Mouse (Mus musculus): Measurements from ENCODE around the gene Mecom.

The Mecom gene

GRCm38 (mm10) chr3:30148378-30149079 is 399.3 kb downstream of the Mecom start:
- no peak for DNase-seq (ENCODE audit: low read depth)

DNA sequence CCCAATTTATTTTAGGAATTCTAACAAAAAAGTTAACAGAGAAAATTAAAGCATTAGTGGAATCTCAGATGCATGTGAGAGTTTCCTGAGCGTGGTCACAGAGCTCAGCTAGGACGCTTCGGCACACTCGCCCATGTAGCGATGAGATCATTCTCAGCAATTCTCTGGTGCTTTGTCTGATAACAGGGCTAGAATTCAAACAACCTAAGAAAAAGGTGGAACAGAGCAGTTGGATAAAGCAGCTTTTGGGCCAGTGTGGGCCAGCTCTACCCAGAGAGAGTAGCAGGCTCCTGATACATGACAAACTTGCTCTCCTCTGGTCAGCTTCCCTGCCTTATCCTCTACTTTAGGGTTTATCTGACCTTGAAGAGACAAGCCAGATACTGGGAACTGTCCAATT is 402.8 kb downstream of the Mecom start:
- DNase-seq (ENCODE audit: low read depth): no peak

- DNase-seq (ENCODE audit: low read depth): no peak
Measured at GRCm38 (mm10) chr3:30143961-30144411, 403.8 kb downstream of the Mecom start.

- no peak for DNase-seq (ENCODE audit: low read depth)
Measured at GRCm38 (mm10) chr3:30143440-30143839, 404.4 kb downstream of the Mecom start.

- DNase-seq (ENCODE audit: low read depth): no peak
Measured at GRCm38 (mm10) chr3:30140349-30140748, 407.5 kb downstream of the Mecom start.

DNA sequence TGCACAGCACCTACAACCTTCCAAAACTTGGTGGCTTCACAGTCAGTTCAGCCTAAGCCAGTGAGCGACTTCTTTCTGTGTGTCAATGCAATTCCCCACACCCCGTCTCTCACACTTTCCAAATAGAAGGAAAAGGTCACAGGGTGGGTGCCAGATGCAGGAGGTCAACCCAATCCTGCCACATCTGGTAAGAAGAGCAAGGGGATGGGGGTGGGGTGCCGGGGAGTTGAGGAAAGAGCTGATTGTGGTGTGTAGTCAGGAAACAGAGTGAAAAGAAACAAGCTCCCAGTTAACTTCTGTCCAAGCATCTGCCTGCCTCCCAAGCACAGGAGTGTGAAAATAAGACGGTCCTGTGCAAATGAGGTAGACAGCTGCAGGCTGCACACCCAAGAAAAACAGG is 408.1 kb downstream of the Mecom start:
- DNase-seq (ENCODE audit: low read depth): no peak

- no peak for DNase-seq (ENCODE audit: low read depth)
Measured at GRCm38 (mm10) chr3:30138588-30138987, 409.2 kb downstream of the Mecom start.

GRCm38 (mm10) chr3:30135857-30136256 is 412.0 kb downstream of the Mecom start:
- DNase-seq (ENCODE audit: low read depth): no peak

DNA sequence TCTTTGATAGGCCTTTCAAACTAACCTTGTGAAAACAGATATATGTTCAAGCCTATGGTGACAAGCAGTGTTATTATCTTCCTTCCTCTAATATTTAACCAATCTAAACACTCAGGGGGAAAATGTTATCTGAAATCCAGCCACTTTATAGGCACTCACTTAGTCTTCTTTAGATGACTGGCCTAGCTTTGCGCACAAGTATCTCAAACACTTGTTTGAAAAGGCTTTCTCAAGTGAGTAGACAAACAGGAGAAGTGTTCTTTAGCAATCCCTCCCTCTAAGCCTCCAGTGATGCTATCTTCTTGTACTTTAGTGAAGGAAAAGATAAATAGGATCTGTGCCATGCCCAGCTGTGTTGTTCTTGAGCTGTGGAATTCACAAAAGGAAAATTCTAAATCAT is 412.7 kb downstream of the Mecom start:
- DNase-seq (ENCODE audit: low read depth): no peak

GRCm38 (mm10) chr3:30132981-30133380 is 414.8 kb downstream of the Mecom start:
- DNase-seq (ENCODE audit: low read depth): no peak

DNA sequence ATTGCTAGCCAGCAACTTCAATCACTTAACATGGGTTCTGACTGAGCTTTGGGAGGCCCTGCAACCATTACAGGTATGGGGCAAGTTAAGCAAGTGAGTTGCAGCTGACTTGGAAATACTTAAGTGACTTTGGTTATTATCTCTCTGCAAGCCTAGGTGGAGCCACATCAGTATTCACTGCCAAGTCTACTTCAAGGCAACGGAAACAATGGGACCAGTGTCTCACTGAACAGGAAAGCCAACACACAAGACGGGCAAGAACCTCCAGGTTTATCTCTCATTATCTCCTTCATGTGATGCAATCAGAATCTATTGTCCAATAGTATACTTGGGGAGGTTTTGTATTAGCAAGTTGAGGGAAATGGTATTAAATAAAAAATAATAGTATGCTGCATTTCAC is 415.4 kb downstream of the Mecom start:
- no peak for DNase-seq (ENCODE audit: low read depth)

DNA sequence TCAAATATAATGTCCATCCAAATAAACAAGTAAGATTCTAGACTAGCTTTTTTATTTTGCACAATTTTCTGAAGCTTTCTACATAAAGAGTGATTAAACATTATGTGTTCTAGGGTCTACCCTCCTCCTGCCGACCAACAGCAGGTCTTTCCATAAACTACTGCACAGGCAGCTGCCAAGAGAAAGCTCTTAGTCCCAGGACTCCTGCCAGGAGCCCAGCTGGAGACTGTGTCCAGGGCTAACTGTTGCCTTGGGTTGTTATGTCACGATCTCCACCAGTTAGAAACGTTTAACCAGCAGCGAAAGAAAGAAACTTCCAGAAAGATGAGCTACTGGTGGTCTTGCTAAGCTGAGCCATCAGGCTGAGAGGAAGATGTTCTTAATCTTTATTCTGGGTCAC is 417.3 kb downstream of the Mecom start:
- no peak for DNase-seq (ENCODE audit: low read depth)

DNA sequence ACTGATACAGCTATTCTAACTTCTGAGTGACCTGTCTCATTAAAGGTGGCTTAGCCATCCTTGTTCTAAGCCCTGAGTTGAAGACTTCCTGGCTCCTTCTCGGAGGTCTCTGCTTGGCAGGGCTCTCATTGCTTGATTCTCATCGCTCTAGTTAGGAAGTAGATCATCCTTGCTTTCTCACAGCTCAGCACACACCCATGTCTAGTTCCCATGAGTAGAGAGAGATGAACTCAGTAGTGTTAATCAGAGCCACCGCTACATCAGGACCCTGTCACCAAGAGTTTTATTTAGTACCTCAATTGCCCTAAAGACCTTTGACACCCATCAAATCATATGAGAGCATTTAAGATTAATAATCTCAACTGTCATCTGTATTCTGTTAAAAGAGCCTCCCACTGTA is 425.2 kb downstream of the Mecom start:
- DNase-seq (ENCODE audit: low read depth): no peak

- DNase-seq (ENCODE audit: low read depth): no peak
Measured at GRCm38 (mm10) chr3:30120790-30121512, 426.9 kb downstream of the Mecom start.

- no peak for DNase-seq (ENCODE audit: low read depth)
Measured at GRCm38 (mm10) chr3:30118594-30119297, 429.1 kb downstream of the Mecom start.

DNA sequence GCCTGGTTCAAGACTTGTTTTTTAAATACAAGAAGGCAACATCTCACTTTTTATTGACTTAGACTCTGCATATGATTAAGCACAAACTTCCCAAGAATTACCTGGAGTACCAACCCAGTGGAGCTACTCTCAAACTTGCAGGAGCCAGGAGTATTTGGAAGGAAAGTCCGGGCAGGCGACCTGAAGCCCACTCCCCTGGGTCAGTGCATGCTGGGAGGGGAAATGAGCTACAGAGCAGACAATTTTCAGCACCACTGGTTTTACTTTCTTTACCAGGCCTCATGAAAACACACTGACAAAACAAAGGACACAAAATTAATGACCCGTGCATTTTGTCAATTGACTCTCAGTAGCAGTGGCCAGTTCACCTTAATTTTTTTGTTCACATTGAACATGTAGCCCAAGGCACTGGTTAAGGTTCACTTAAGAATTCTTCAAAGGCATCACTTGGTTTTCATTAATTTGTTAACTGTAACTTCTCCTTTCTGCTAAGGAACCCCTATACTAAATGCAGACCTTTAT is 434.5 kb downstream of the Mecom start:
- no peak for DNase-seq (ENCODE audit: low read depth)

- DNase-seq (ENCODE audit: low read depth): no peak
Measured at GRCm38 (mm10) chr3:30107945-30108670, 439.7 kb downstream of the Mecom start.

DNA sequence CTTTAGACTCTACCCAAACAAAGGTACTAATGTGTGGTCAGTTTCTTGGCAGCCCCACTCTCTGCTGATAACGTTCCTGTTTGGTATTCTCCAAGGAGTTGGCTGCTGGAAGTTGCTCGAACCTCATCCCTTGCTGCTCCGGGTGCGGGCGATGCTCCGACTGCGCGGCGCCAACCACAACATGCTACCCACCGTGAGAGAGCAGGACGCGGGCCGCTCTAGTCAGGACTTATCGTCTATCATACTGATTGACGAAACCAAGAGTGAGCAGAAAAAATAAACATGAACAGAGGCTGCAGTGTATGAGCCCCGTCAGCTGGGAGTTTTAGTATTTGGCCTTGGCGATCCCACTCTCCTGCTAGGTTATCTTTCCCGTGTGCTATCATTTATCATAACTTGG is 441.3 kb downstream of the Mecom start:
- no peak for DNase-seq (ENCODE audit: low read depth)

DNA sequence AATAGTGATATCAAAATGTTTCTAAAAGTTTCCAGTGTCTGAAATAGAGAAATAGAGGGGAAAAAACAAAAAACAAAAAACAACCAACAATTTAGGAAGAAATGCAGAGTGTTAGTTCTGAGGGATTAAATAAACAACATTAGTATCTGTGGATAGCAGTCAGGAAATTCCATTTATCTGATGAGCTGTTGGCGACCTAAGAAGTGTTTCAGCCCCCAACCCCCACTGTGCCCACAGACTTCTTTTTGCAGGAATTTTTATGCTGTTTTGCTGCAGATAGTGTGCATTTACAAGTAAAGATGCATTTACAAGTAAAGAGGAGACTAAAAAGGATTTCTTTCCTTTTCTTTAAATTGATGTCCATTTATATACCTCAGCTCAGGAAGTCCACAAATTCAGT is 441.9 kb downstream of the Mecom start:
- no peak for DNase-seq (ENCODE audit: low read depth)

DNA sequence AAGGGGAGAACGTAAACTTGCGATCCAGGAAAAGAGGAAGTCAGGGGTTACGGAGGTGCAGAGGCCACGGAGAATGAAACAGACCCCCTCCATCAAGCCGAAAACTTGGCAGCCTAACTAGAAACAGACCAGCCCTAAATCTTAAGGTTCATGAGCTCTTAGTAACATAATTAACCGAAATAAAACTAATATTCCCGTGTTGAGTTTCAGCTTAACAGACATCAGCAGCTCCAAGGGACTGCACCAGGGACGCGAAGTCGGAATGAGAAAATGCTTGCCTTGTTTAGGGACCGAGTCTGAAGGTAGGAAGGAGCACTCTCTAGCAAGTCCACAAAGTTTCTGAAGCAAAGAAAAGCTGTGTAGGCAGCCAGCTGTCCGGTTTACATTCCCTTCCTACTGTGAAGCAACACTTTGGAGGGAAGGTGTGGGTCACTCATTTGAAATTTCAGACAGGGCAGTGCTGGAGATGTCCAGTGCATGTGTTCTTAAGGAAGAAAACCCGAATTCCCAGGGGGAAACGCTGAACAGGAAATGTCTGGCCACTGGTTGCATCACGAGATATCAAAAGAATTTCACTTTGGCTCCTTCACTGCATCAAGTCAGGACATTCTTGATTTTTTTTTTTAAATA is 442.5 kb downstream of the Mecom start:
- DNase-seq (ENCODE audit: low read depth): no peak

DNA sequence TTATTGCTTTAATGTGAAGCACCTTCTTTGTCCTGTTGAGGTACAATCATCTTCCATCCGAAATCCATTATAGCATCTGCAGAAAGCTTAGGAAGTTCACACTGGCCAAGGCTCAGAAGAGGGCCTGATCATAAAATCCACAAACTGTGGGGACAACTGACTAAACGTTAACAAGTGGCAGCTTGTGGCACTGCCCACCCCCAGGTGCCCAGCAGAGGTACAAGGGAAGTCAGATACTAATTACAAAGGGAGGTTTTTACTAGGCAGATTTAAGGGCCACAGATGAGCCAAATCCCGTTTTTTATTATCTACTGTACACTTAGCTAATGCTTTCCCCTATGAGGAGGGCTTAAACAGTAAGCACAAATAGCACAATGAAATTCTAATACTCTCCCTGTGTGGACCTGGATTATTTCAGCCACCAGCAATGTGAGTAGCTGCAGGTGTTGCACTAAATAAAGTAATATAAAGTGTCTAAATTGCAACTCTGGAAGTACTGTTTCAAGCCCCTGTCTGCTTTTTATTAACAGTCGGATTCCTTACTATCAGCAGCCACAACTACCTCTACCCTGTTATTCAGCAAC is 443.2 kb downstream of the Mecom start:
- DNase-seq (ENCODE audit: low read depth): no peak

All from naive thymus-derived CD4-positive, alpha-beta T cell, adult 2 months (primary cell).